Mouse (Mus musculus) inflammation-experienced regulatory T-cells (primary cell): Measurements from ENCODE around the gene Zbtb20. TPM values are rescaled to one million over a fixed set of nuclear protein-coding genes. Genes with fewer than 3 reads are reported as not detected.

Source experiments
- polyA plus RNA-seq, 2 experiments: library from polyadenylated mRNA; unstranded; fragments of 100-300 nt; shearing (Covaris generic); gene quantifications; one replicate each; pipeline ENCODE4 v1.2.1; 2017

The Zbtb20 gene
- polyA plus RNA-seq: 100 to 1,000 TPM in 1 of 2 experiments, 10 to 100 TPM in 1; 76.9 to 105 TPM

DNA sequence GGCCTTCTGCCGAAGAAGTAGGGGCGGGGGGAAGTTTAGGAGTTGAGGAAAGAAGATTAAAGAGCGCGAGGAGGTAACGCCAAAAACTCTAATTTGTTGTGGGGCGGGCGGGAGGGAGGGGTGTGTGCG is at the start of gene Zbtb20:
TSS of gene Zbtb20 (plus strand) at position 30 of the 129 bp plus-strand sequence.

GRCm38 (mm10) chr16:43663978-43664579 is 788.4 kb downstream of the Zbtb20 start, which contains the start of gene Tigit:
Tigit (minus strand) TSS chr16:43664146.

